Mouse (Mus musculus): ENCODE results near the gene Gm17455.
A peak's percentile ranks its signal among the peaks of the same experiment; 100 is the strongest.

Gm17455 gene

DNA sequence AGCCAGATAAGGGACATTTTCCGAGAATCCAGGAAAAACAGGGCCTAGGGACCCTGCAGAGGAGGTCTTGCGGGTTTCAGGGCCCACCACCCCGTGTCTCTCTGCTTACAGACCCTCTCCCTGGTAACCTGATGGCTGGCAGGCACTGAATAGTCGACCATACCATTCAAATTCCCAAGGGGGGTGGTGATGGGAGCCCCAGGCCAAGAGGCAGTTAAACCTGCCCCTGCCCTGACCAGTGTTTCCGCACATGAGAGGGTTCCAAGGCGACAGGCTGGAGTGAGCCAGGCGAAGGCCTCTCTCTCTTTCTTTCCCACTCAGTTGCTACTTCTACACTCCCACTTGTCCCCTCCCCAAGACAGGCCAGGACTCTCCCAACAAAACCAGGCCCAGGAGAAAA is at the start of gene Gm17455:
Gm17455 (plus strand) TSS at position 278 of the 400 bp plus-strand sequence.
- DNase-seq, result no peak

DNA sequence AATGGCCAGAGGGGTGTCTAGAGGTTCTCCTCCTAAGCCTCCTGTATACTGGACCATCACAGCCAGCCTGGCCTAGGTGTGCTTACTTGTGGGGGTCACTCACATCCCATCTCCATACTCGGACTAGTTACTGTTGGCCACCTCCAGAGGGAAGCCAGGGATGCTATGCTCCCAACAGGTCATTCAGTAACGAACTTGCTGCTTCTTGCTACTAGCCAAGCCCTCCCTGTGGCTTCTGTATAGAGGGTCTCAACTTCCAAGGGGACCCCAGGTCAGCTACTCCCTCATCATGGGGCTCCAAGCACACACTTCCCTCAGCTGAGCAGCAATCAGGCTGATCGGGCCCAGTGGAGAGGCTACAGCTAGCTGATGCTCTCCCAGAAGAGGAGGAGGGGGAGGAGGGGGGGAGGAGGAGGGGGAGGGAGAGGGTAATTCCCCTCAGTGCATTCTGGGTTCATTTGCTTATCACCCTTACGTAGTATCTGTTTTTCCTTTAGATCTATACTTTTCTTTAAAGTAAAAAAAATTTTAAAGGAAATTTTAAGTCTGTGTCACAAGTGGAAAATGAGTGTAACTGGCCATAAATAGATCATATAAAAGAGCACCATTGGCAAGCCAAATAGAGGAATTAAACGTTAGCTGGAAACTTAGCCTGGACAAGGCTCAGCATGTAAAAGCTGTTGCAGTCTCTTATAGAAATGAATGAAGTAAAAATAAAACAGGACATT is 49.3 kb upstream of the Gm17455 start:
- no peak for DNase-seq

GRCm38 (mm10) chr10:60350805-60351167 is 48.7 kb upstream of the Gm17455 start:
- DNase-seq, result peak; percentile 87 to 93

- DNase-seq, result no peak
These were observed 48.3 kb upstream of the Gm17455 start for GRCm38 (mm10) chr10:60351248-60351647.

DNA sequence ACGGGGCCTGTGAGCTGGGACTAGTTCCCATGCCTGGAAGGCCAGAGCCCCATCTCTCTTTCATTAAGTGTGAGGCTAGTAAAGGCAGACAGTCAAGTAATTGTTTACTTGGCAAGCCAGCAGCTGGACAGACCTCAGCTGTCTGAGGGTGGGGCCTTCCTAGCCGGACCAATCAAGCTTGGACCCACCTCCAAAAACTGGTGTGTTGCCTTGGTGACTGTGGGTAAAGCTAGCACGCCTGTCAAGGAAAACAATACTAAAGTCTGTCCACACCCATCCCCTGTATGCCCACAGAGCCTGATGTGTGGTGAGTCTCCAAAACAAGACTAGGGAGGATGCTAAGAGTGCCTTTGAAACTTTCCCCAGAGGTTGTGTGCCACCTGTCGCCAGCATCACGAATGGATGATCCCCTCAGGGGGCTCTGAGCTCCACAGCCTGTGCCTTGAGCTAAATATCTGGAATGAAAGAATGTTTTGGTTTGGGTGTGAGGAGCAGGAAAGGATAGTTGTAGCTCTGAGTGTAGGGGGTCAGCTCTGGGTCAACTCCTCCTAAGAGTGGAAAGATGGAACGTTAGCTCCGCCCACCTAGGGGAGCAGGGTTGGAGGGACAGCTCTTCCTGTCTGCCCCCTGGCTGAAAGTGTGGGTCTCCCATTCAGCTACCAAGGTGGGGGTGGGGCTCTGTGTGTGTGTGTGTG is 47.6 kb upstream of the Gm17455 start:
- peak; percentile 52 to 67 for DNase-seq

DNA sequence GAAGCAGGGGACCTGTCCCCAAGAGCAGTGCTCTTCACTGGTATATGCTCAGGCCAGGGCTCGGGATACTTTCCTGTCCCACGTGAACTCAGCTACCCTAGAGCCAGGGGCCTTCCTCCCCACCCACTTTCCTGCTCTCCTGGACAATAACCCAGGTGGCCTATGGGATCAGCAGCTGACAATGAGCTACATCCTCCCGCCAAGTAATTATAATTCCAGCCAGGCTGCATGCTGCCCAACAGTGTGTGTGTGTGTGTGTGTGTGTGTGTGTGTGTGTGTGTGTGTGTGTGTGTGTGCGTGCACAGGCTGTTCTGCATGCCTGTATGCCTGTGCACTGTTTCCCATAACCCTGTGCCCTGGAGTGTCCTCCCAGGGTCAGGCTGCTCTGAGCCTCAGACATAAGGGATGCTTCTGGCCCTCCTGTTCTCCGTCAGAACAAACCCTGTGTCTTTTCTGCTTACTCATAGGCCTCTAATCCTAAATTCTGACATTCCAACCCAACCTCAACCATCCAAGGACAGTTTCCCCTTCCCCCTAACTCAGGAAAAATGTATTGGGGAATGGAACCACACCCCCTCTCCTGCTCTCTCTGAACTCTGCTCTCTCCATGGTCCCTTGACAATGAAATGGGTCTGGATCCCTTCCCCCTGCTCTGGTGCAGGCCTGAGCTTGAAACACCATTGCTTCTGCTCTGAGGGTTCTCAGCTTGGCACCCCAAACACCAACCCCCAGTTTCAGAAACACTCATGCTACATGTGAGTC is 46.1 kb upstream of the Gm17455 start:
- no peak for DNase-seq

DNA sequence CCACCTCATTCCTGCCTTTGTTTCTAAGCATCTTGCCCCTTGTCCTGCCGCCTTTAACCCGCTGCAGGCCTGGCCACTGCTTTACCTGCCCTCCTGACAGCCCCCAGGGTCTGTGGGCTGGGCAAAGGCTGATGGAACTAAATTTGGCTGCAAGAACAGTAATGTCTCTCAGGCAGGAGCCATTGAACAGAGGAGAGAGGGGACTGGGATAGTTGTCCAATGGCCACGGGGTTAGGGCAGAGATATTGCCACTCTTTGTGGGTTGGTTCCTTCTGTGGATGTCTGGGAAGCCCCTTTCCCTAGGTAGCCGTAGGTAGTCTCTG is 45.6 kb upstream of the Gm17455 start:
- DNase-seq, result no peak

- no peak for DNase-seq
These were observed 44.4 kb upstream of the Gm17455 start for GRCm38 (mm10) chr10:60354881-60355677.

DNA sequence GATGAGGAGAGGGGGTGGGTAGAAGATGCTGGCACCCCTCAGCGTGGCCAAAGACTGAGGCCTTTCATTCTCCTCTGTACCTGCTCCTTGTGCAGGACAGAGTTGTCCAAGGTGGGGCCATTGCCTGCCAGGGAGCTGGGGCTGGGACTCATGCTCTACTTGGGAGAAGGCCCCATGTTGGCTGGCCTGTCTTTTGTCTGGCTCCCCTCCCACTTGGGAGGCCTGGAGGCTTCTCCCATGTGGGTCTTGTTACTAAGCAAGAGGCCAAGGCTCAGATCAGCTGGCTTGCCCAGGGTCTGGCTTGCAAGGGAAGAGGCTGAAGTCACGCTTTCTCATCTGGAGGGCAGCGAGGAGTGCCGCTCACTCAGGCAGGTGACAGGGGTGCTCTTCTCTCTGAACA is 42.1 kb upstream of the Gm17455 start:
- DNase-seq, result no peak

GRCm38 (mm10) chr10:60357901-60358300 is 41.6 kb upstream of the Gm17455 start:
- DNase-seq, result no peak

DNA sequence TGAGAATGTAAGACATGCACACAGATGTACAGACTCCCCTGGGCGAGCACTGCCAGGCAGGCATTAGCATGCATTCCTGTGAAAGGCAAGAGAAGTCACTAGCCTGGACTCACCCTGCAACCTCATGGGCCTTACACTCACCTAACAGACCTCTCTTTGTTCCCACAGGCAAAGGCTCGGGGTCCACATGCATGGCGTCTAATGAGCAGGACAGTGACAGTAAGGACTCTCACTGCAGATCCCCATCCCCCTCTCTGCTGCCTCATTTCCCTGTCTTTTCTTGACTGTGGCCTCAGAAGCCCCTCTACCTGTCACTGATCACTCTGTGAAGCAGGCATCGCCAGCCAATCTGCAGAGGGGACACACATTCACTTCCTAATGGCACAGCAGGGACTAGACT is 40.8 kb upstream of the Gm17455 start:
- no peak for DNase-seq

- DNase-seq, result no peak
These were observed 37.8 kb upstream of the Gm17455 start for GRCm38 (mm10) chr10:60361615-60362309.

DNA sequence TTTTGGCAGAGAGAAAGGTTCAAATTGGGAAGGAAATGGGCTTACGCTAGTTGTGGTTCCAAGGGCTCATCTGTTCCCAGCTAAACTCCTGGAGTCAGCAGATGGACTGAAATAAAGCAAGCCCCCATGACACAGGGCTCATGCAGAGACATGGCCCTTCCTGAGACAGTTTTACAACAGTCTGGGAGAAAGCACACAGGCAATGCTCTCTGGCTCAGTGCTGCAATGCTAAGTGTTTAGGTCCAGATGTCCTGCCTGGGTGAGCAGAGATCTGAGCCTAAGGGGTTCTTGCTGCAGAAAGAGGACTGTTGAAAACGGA is 37.3 kb upstream of the Gm17455 start:
- DNase-seq, result no peak

DNA sequence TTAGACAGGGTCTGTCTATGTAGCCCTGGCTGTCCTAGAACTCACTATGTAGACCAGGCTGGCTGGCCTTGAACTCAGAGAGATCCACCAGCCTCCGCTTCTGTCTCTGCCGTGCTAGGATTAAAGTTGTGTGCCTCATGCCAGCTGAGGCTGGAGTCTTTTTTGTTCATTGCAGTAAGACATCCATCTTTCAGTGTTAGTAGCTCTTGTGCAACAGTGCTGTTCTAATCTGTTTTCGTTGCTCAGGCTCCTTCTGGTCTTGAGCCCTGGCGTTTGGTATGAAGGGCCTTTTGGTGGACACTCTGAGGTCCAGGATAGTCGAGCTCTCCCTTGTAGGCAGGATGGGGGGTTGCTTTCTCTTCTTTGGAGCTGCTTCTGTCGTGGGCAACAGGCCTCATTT is 36.1 kb upstream of the Gm17455 start:
- DNase-seq, result no peak

DNA sequence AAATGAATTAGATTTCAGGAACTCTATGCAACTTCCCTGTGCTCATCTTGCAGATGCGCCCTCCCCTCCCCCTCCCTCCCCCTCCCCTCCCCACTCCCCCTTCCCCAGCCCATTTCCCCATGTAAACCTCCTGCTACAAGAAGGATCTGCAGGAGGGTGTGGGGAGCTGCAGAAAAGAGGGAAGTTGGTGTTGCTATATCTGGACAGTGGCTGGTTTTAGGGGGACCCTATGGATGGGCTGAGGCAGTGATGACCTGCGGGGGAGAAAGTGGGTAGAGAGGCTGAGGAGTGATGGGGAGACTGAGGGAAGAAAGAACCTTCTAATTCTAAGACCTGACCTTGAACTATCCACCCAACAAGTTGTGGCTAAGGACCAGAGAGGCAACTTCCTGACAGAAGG is 32.4 kb upstream of the Gm17455 start:
- no peak for DNase-seq

- DNase-seq, result no peak
These were observed 31.6 kb upstream of the Gm17455 start for GRCm38 (mm10) chr10:60367904-60368303.

DNA sequence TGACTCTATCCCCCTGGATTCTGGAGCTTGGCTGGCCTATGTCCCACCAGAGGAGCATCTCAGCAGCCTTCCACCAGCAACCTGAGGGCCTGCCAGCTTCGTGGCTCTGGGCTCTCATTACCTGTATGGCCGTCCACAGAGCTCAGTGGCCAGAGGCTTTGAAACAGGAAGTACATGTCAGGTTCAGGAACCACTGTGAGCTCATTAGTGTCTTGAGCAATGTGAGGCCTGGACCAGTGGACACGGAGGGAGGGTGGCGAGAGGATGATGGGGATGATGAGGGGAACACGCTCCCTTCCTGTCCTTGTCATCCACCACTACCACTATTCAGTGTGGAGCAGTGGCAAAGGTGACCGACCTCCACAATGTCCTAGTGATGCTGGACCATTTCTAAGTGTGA is 30.1 kb upstream of the Gm17455 start:
- DNase-seq, result no peak

DNA sequence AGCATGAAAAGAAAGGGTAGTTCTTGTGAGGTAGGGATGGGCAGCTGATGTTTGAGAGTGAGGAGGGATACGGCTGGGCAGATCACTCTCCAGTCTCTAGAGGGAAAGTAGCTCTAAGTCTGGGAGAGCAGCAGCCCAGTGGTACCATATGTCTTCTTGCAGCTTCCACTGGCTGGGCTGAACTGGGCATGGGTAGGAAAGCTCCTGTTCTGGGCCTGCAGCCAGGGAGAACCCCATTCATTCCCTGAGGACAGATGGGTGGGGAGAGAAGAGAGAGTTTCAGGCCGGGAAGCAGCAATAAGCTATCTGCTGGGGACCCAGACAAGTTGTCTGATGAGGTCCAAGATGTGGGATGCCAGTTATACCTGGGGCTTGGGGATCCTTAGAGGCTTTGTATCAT is 29.4 kb upstream of the Gm17455 start:
- DNase-seq, result no peak

- DNase-seq, result no peak
These were observed 28.9 kb upstream of the Gm17455 start for GRCm38 (mm10) chr10:60370601-60371061.

- no peak for DNase-seq
These were observed 27.7 kb upstream of the Gm17455 start for GRCm38 (mm10) chr10:60371596-60372386.

DNA sequence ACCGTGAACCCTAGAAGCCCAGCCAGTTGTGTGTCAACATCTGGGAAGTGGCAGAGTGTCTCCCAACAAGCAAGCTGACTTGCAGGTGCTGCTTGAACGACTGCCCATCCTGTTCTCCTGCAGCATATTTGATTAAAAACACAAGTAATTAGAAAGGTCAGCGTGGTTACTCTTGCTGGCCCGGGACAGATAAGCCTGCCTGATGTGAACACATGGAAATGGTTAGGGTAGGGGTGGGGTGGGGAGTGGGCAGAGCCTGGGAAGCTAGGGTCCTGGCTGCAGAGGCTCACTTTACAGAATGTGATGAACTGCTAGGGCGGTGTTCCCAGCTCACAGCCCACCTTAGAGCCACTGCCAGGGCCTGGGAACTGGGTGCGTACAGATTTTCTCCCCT is 26.0 kb upstream of the Gm17455 start:
- DNase-seq, result no peak

All from kidney, adult 8-10 months (tissue).